Mouse (Mus musculus) MEL (cell line): ENCODE results near the gene Kit. TPM values are rescaled to one million over a fixed set of nuclear protein-coding genes. Genes with fewer than 3 reads are reported as not detected.

ENCODE experiments used
- DNase-seq: peaks from one replicate; pipeline ENCODE4 v3.0.0; 2011; ENCODE audit warnings: low read depth, low spot score
- H3K27ac ChIP-seq: 2 replicates; pipeline ENCODE4 v1.5.1; 2012; ENCODE audit warnings: low read depth, mild to moderate bottlenecking, control low read depth, low read length, moderate library complexity; ENCODE audit not compliant: control insufficient read depth
- H3K27me3 ChIP-seq, 2 experiments: fragments of 150-350 bp in 1 of 2; sonication (generic) in 1 of 2; 2 replicates each; pipeline ENCODE4 v1.6.1; 2012; ENCODE audit warnings: low read length in 2 of 2, mild to moderate bottlenecking in 2 of 2, improper control_type of control experiment in 1 of 2, moderate library complexity in 1 of 2; ENCODE audit not compliant: insufficient read depth in 2 of 2, control insufficient read depth in 1 of 2
- H3K36me3 ChIP-seq, 2 experiments: 2 replicates each; pipeline ENCODE4 v1.6.1; 2012 to 2014; ENCODE audit warnings: low read length in 2 of 2, improper control_type of control experiment in 1 of 2, inconsistent platforms in 1 of 2, mild to moderate bottlenecking in 1 of 2; ENCODE audit not compliant: insufficient read depth in 2 of 2, control insufficient read depth in 1 of 2
- H3K4me1 ChIP-seq, 2 experiments: fragments of 150-350 bp in 1 of 2; sonication (generic) in 1 of 2; 2 replicates each; pipeline ENCODE4 v1.6.1; 2012; ENCODE audit warnings: low read length in 2 of 2, improper control_type of control experiment in 1 of 2, mild to moderate bottlenecking in 1 of 2; ENCODE audit not compliant: insufficient read depth in 2 of 2, control insufficient read depth in 1 of 2
- H3K4me3 ChIP-seq, 2 experiments: fragments of 150-350 bp in 1 of 2; sonication (generic) in 1 of 2; 2 replicates each; pipeline ENCODE4 v1.5.1; 2012; ENCODE audit warnings: low read depth in 2 of 2, low read length in 2 of 2, mild to moderate bottlenecking in 2 of 2, moderate library complexity in 2 of 2, control low read depth in 1 of 2, improper control_type of control experiment in 1 of 2; ENCODE audit not compliant: control insufficient read depth in 1 of 2, insufficient read depth in 1 of 2
- H3K79me2 ChIP-seq: 2 replicates; pipeline ENCODE4 v1.6.1; 2012; ENCODE audit warnings: mild to moderate bottlenecking, low read length, moderate library complexity; ENCODE audit not compliant: control insufficient read depth, poor library complexity, insufficient read depth
- H3K9ac ChIP-seq: 2 replicates; pipeline ENCODE4 v1.6.1; 2012; ENCODE audit warnings: low read depth, mild to moderate bottlenecking, control low read depth, low read length, moderate library complexity; ENCODE audit not compliant: control insufficient read depth, poor library complexity, severe bottlenecking
- H3K9me3 ChIP-seq: fragments of 150-350 bp; sonication (generic); replicated peaks from 2 replicates; pipeline ENCODE4 v1.6.1; 2012; ENCODE audit warnings: mild to moderate bottlenecking, low read length, improper control_type of control experiment, moderate library complexity; ENCODE audit not compliant: insufficient read depth
- BHLHE40 ChIP-seq: IDR thresholded peaks from 2 replicates; pipeline ENCODE4 v1.6.1; 2012; ENCODE audit warnings: low read depth, mild to moderate bottlenecking, inconsistent platforms, low read length, improper control_type of control experiment, borderline replicate concordance
- CHD2 ChIP-seq: IDR thresholded peaks from 2 replicates; pipeline ENCODE4 v1.6.1; 2011; ENCODE audit warnings: low read length, improper control_type of control experiment
- E2F4 ChIP-seq: IDR thresholded peaks from 2 replicates; pipeline ENCODE4 v1.6.1; 2011; ENCODE audit warnings: low read depth, low read length, improper control_type of control experiment, borderline replicate concordance
- EP300 ChIP-seq, 2 experiments: IDR thresholded peaks; 2 replicates each; pipeline ENCODE4 v1.6.1; 2011; ENCODE audit warnings: improper control_type of control experiment in 2 of 2, low read length in 2 of 2, low read depth in 1 of 2, mild to moderate bottlenecking in 1 of 2
- ETS1 ChIP-seq: IDR thresholded peaks from 2 replicates; pipeline ENCODE4 v1.6.1; 2012; ENCODE audit warnings: low read depth, mild to moderate bottlenecking, inconsistent platforms, low read length, improper control_type of control experiment, moderate library complexity
- GATA1 ChIP-seq: IDR thresholded peaks from 2 replicates; pipeline ENCODE4 v1.6.1; 2011; ENCODE audit warnings: low read depth, low read length, improper control_type of control experiment
- HCFC1 ChIP-seq: IDR thresholded peaks from 2 replicates; pipeline ENCODE4 v1.6.1; 2012; ENCODE audit warnings: low read depth, mild to moderate bottlenecking, inconsistent platforms, low read length, improper control_type of control experiment, moderate library complexity
- JUND ChIP-seq: IDR thresholded peaks from 2 replicates; pipeline ENCODE4 v1.6.1; 2011; ENCODE audit warnings: low read depth, mild to moderate bottlenecking, improper control_type of control experiment, low read length
- MAFK ChIP-seq: IDR thresholded peaks from 2 replicates; pipeline ENCODE4 v1.6.1; 2011; ENCODE audit warnings: low read depth, mild to moderate bottlenecking, low read length, improper control_type of control experiment, borderline replicate concordance
- MAX ChIP-seq: IDR thresholded peaks from 2 replicates; pipeline ENCODE4 v1.6.1; 2011; ENCODE audit warnings: low read length, improper control_type of control experiment
- MAZ ChIP-seq: IDR thresholded peaks from 2 replicates; pipeline ENCODE4 v1.6.1; 2012; ENCODE audit warnings: low read depth, mild to moderate bottlenecking, inconsistent platforms, low read length, improper control_type of control experiment
- MXI1 ChIP-seq: IDR thresholded peaks from 2 replicates; pipeline ENCODE4 v1.6.1; 2011; ENCODE audit warnings: mild to moderate bottlenecking, low read depth, low read length, improper control_type of control experiment
- MYB ChIP-seq: IDR thresholded peaks from 2 replicates; pipeline ENCODE4 v1.6.1; 2011; ENCODE audit warnings: mild to moderate bottlenecking, low read depth, low read length, improper control_type of control experiment
- MYC ChIP-seq: IDR thresholded peaks from 2 replicates; pipeline ENCODE4 v1.6.1; 2011; ENCODE audit warnings: low read depth, mild to moderate bottlenecking, low read length, improper control_type of control experiment, moderate library complexity
- NELFE ChIP-seq: IDR thresholded peaks from 2 replicates; pipeline ENCODE4 v1.6.1; 2011; ENCODE audit warnings: low read depth, low read length, improper control_type of control experiment
- POLR2A ChIP-seq, 2 experiments: IDR thresholded peaks; 2 replicates each; pipeline ENCODE4 v1.6.1; 2011 to 2012; ENCODE audit warnings: low read length in 2 of 2, mild to moderate bottlenecking in 2 of 2, control low read depth in 1 of 2, improper control_type of control experiment in 1 of 2, low read depth in 1 of 2, moderate library complexity in 1 of 2; ENCODE audit not compliant: control insufficient read depth in 1 of 2, insufficient read depth in 1 of 2, poor library complexity in 1 of 2
- POLR2AphosphoS2 ChIP-seq: IDR thresholded peaks from 2 replicates; pipeline ENCODE4 v1.6.1; 2011; ENCODE audit warnings: low read length, improper control_type of control experiment
- RCOR1 ChIP-seq: IDR thresholded peaks from 2 replicates; pipeline ENCODE4 v1.6.1; 2012; ENCODE audit warnings: low read depth, mild to moderate bottlenecking, inconsistent platforms, low read length, improper control_type of control experiment
- SIN3A ChIP-seq: IDR thresholded peaks from 2 replicates; pipeline ENCODE4 v1.6.1; 2012; ENCODE audit warnings: low read length, improper control_type of control experiment, inconsistent platforms
- SMC3 ChIP-seq: IDR thresholded peaks from 2 replicates; pipeline ENCODE4 v1.6.1; 2011; ENCODE audit warnings: low read depth, low read length, improper control_type of control experiment
- TAL1 ChIP-seq: IDR thresholded peaks from 2 replicates; pipeline ENCODE4 v1.6.1; 2012; ENCODE audit warnings: mild to moderate bottlenecking, inconsistent platforms, low read length, moderate library complexity, mixed read lengths
- TBP ChIP-seq: IDR thresholded peaks from 2 replicates; pipeline ENCODE4 v1.8.0; 2011; ENCODE audit warnings: low read depth, low read length, improper control_type of control experiment
- TCF12 ChIP-seq: IDR thresholded peaks from 2 replicates; pipeline ENCODE4 v1.6.1; 2014; ENCODE audit warnings: low read depth, mild to moderate bottlenecking, inconsistent platforms, low read length, improper control_type of control experiment, moderate library complexity
- ZMIZ1 ChIP-seq: IDR thresholded peaks from 2 replicates; pipeline ENCODE4 v1.6.1; 2012; ENCODE audit warnings: low read depth, mild to moderate bottlenecking, inconsistent platforms, low read length, improper control_type of control experiment, moderate library complexity
- polyA plus RNA-seq, 2 experiments: library from polyadenylated mRNA; stranded (reverse) in 1 of 2; unstranded in 1 of 2; fragments of >175 nt in 1 of 2; fragments of >200 nt in 1 of 2; gene quantifications; 2 replicates each; pipeline versions ENCODE4 v1.2.1 to v1.2.4; 2012; ENCODE audit warnings: low replicate concordance in 2 of 2, low read depth in 1 of 2; ENCODE audit not compliant: insufficient read length in 2 of 2, insufficient read depth in 1 of 2, missing spikeins in 1 of 2
- total RNA-seq: library from RNA; depleted of rRNA; stranded (reverse); fragments of 300-350 nt; gene quantifications from 2 replicates; pipeline ENCODE4 v1.2.3, GENCODE M21; 2012

The Kit gene
- total and polyA plus RNA-seq, 3 experiments = 1.0 to 1.8 TPM; not detected in 1

GRCm38 (mm10) chr5:75623993-75624706 is 49.4 kb downstream of the Kit start:
- Histone ChIP-seq H3K79me2 (no peaks in the 10 kb centered on the region), H3K4me3 (peak overlapping the region; percentile 50 to 53), H3K4me1 (peaks cover 3 to 26% of the 10 kb centered on the region in 2 experiments; a peak in 3 of 4 replicates), H3K27me3 (no peaks in the 10 kb centered on the region), H3K36me3 (peaks cover 0 to 20% of the 10 kb centered on the region in 2 experiments; a peak in 2 of 4 replicates), H3K9ac (peak overlapping the region; percentile 65), H3K9me3 (no peaks in the 10 kb centered on the region), H3K27ac (peak overlapping the region; percentile 94)
- peak; percentile 93 for DNase-seq
- TF ChIP-seq MAZ = 0 out of 2 replicates have a peak, but pooled peaks have one; percentile 60
- no peak for TF ChIP-seq E2F4
- TF ChIP-seq TBP = peak; percentile 57; the same call in 1 of the 2 replicates
- TF ChIP-seq MXI1 = peak; percentile 62
- TF ChIP-seq ETS1 = peak; percentile 85
- TF ChIP-seq NELFE = peak; percentile 51
- peak; percentile 96 for TF ChIP-seq RCOR1
- TF ChIP-seq POLR2A (IDR thresholded peaks at IDR 0.05; ENCODE audit: control insufficient read depth in 1 of 2, insufficient read depth in 1 of 2, low read depth in 1 of 2, low read length in 2 of 2, poor library complexity in 1 of 2) = peak; percentile 15 to 61; a peak in 1 of 4 replicates
- TF ChIP-seq CHD2 = no peak
- TF ChIP-seq SMC3 = no peak
- TF ChIP-seq SIN3A = peak; percentile 78
- TF ChIP-seq HCFC1 = no peak; the same call in 1 of the 2 replicates
- peak; percentile 98 for TF ChIP-seq BHLHE40
- peak; percentile 45; the same call in 1 of the 2 replicates for TF ChIP-seq MAFK
- no peak for TF ChIP-seq POLR2AphosphoS2
- peak; percentile 70; the same call in 1 of the 2 replicates for TF ChIP-seq MYB
- TF ChIP-seq MAX = 0 out of 2 replicates have a peak, but pooled peaks have one; percentile 65
- peak; percentile 94 for TF ChIP-seq TCF12
- peak; percentile 97 for TF ChIP-seq GATA1
- TF ChIP-seq ZMIZ1 = peak; percentile 68
- peak; percentile 80 for TF ChIP-seq MYC
- peak; percentile 93 to 95 for TF ChIP-seq EP300 (IDR thresholded peaks at IDR 0.05; ENCODE audit: low read depth in 1 of 2, low read length in 2 of 2)
- no peak for TF ChIP-seq JUND
- peak; percentile 72 for TF ChIP-seq TAL1
